Mouse (Mus musculus) mammary gland, adult 2 months (tissue): ENCODE measurements around the gene Papss2. TPM values are rescaled to one million over a fixed set of nuclear protein-coding genes. Genes with fewer than 3 reads are reported as not detected.

Source experiments
- polyA plus RNA-seq: library from polyadenylated mRNA; depleted of rRNA; stranded (reverse); fragments of >200 nt; gene quantifications from 2 replicates; pipeline ENCODE4 v1.2.3, GENCODE M21; 2012; ENCODE audit warnings: low replicate concordance; rRNA removed

The Papss2 gene
- polyA plus RNA-seq, result 6.0 and 9.8 TPM in 2 replicates

GRCm38 (mm10) chr19:32595506-32596286 lies at the start of gene Papss2:
Gene Papss2 (plus strand): TSS chr19:32595790.

Other genes with a start within 250 kb of the Papss2 start
- 17.1 and 38.2 TPM in 2 replicates for gene Sgms1, start 206.1 kb upstream of the Papss2 start, polyA plus RNA-seq
- gene Rpl9-ps6, start 129.2 kb upstream of the Papss2 start, polyA plus RNA-seq, result 2.6 and 17.2 TPM in 2 replicates
- 17.8 and 82.6 TPM in 2 replicates for gene Minpp1, start 110.0 kb upstream of the Papss2 start, polyA plus RNA-seq
- 4.5 and 24.8 TPM in 2 replicates for gene Atad1, start 144.0 kb downstream of the Papss2 start, polyA plus RNA-seq
- 18.0 and 37.8 TPM in 2 replicates for gene Pten, start 161.7 kb downstream of the Papss2 start, polyA plus RNA-seq